Mouse (Mus musculus): ENCODE measurements around the gene Map4k5.

Map4k5 gene

DNA sequence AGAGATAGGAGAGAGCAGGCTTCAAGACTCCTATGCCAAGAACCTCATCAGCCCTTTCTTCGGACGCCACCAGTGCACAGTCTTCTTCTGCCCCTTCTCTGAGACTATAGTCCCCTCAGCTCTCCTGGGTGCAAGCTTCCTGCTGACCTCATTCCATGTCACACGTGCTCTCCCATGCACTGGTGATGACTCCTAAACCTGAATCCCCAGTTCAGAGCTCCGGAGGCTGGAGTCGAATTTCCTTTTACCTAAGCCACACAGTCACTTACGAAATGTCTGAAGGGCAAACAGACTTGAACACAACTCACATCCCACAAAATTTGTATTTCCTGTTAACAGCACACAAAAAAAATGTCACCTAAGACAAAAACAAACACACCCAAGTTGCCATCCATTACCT is 5.2 kb downstream of the Map4k5 start:
- no peak for DNase-seq (ENCODE audit: low spot score)

DNA sequence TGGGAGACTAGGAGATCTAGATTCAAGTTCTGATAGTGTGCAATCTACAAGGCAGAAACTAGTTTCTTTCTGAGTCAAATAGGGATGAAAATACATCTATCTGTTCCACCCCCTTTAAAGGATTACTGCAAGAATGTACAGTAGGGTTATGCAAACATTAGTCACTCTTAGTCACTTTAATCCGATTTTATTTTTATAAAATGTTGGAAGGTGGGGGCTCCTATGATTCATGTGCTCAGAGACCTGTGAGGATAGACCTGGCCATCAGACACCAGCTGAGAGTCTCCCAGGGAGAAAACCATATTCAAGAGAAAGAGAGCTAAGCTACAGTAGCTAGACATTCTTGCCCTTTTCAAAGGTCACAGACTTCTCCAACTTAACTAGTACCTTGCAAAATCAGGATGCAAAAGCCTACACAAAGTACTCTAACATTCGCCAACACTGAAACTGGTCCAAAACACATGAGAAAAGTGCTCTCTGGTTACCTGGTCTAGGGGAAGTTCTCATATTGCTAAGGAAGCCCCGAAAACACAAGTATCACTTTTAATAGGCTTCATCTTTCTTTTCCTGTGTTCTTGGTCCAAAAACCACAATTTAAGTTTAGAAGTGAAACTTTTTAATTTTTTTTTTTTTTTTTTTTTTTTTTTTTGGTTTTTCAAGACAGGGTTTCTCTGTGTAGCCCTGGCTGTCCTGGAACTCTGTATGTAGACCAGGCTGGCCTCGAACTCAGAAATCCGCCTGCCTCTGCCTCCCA is 7.7 kb downstream of the Map4k5 start:
- DNase-seq (ENCODE audit: low spot score) = no peak

DNA sequence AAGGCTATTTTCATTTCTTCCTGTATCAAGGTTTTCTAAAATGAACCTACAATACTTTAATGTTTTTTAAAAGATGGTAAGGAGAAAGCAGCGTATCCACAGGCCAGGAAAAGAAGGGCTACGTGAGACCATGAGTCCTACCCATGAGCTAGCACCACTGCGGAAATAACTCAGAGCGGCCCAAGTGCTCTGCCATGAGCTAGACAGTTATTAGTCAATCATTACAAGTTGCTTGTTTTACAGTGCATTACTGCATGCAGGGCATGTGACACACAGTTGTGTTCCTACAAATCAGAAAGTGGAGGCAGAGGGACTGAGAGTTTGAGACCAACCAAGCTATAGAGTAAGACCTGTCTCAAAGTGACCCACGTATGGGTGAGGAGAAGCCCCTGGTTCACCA is 8.9 kb downstream of the Map4k5 start:
- DNase-seq (ENCODE audit: low spot score) = no peak

DNA sequence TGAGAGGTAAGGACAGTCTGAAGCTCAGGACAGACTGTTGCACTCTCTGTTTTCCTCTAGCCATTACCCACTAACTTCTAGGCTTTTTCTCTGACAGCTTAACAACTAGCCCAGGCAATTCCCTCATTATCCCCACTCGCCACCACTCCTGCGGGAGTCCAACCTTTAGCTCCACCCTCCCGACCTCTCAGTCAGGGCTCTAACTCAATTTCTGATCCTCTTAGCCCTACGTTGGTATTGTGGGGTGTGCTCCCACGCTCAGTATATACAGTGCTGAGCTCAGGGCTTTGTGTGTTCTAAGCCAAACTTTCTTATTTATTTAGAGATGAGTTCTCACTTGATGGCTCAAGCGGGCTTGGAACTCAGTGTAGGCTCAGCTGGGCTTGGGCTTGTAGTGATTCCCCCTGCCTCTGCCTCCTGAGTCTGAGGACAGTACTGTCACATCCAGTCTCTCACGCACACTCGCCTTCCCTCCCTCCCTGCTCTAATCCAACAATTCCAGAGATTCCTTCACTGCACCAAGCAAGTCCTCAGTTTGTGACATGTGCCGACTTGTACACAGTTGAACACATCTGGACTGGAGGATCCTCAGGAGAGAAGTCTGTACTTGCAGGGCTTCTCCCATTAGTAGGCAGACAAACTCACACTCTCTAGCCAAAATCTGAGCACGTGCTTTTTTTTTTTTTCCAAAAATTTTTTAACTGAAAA is 11.6 kb downstream of the Map4k5 start:
- no peak for DNase-seq (ENCODE audit: low spot score)

DNA sequence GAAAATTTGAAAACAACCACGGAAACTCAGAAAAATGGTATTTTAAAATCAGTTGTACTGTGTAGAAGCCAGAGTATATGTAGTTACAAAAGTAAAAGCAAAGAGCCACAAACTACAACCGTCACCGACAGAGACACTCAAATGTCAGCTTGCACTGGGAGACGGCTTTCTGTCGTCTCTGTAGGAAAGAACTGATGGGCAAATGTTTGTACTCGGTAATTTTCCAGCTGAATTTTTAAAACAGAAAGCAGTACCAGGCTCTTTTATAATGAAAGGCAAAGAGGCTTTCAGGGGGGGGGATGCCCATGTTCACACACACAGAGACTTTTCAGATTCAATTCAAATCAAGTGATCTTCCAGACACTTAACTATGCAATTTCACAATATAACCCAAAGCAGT is 13.3 kb downstream of the Map4k5 start:
- no peak for DNase-seq (ENCODE audit: low spot score)

DNA sequence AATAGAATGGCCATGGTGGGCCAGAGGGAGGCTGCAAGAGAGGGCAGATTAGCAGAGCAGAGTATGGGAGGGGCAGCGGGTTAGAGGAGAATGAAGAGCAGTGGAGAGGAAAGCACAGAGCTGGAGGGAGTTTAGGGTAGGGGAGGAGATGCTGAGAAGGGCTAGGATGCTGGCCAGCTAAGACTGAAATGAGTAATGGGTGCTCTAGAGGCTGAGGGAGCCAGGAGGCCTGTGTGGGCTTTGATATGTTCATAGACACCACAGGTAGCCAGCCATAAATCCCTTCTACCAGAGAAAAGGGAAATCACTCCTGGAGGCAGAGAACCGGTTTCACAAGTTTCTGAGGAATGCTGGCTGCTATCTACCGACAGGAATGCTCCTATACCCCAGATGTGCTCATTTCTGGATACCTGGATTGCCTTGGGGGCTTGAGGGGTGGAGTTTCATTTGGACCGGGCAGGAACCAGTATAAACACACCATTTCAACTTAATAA is 13.8 kb downstream of the Map4k5 start:
- DNase-seq (ENCODE audit: low spot score) = no peak

DNA sequence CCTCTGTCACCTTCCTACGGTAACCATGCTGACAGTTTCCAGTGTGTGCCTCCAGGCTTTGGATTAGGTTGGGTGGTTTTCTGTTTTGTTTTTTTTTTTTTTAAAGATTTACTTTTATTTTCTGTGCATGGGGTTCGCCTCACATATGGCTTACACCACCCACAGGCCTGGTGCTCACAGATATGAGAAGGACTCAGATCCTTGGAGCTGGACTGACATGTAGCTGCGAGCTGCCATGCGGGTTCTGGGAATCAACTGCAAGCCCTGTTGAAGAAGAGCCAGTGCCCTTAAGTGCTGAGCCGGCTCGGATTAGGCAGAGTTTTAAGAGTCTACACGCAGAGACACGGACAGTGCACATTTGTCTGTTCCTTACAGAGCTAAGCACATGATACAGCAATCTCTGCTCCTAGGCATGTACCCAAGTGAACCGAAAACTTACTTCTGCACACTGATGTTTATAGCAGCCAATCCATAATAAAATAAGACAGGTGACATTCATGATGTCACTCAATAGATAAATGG is 15.1 kb downstream of the Map4k5 start:
- DNase-seq (ENCODE audit: low spot score) = no peak

DNA sequence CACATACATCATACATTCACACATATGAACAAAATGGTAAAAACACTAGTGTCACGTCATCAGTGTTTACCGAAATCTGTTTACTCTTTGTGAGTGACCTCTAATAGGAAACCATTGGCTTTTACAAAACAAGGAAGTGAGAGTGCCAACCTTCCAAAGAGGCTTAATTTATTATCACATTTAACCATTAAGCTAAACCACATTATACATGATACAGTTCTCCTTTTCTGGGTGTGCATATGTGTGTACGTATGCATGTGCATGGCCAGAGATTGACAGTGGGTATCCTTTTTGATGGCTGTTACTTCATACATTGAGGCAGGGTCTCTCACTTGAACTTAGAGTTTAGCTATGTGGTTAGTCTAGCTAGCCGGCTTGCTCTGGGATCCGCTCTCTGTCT is 21.4 kb downstream of the Map4k5 start:
- no peak for DNase-seq (ENCODE audit: low spot score)

DNA sequence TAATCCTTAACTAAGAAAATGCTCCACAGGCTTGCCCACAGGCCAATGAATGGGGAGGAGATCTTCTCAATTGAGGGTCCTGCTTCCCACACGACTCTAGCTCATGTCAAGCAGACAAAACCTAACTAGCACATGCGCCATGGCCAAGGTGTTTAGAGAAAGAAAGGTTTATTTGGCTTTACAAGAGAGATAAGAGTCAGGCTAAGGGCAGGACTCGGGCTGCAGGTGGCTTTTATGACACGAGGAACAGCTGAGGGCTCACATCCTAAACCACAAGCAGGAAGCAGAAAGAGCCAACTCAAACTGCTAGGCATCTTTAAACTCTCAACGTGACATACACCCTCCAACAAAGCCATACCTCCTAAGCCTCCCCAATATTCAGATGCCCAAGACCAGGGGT is 25.7 kb downstream of the Map4k5 start:
- DNase-seq (ENCODE audit: low spot score) = peak; percentile 30

DNA sequence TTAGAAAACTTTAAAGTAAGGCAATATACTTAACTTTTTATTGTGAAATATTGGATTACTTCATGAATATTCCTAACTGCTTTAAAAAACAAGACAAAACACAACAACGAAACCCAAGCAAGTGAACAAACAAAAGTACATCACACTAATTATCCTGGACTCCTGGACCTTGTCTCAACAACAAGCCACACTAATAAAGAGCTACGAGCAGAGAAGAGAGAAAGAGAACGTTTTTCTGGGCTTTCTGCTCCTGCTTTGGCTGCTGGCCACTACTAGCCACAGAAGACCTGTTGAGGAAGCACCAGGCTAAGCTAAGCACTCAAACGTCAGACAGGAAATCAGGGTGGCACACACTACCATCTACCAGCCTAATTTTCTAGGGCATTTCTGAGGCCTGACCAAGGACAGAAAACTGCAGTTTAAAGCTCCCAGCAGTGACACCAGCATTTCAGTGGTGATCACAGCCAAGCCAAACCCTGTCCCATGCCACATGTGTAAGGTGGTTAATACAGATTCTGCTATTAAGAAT is 28.8 kb downstream of the Map4k5 start:
- DNase-seq (ENCODE audit: low spot score) = no peak

DNA sequence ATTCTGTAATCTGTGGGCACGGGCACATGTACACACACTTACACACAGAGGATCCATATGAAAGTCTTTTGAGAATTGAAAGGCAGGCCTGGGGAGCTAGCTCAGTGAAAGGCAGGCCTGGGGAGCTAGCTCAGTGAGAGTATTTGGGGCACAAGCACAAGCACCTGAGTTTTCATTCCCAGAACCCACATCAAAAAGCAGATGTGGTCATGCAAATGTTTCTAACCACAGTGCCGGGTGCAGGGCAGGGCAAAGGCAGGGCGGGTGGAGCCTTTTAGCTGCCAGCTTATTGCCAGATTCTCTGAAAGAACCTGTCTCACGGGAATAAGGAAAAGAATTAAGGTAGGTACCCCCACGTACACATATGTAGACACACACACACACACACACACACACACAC is 29.5 kb downstream of the Map4k5 start:
- peak; percentile 72 for DNase-seq (ENCODE audit: low spot score)

DNA sequence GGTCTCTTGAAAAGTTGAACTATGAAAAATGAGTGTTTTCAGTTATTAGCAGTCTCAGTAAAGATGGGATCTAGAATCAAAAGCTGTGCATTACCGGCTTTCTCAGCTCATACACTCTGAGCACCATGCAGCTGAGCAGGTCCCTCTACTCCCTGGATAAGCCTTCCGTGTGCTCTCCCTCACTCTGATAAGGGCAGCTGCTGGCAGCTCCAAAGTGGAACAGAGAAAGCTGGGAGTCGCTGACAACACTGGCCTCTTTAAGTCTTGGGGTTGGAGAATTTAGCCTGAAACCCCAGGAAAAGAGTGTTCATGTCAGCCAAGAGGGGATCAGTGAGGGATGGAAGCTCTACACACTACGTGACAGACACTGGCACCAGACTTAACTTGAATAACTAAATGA is 34.2 kb downstream of the Map4k5 start:
- no peak for DNase-seq (ENCODE audit: low spot score)

DNA sequence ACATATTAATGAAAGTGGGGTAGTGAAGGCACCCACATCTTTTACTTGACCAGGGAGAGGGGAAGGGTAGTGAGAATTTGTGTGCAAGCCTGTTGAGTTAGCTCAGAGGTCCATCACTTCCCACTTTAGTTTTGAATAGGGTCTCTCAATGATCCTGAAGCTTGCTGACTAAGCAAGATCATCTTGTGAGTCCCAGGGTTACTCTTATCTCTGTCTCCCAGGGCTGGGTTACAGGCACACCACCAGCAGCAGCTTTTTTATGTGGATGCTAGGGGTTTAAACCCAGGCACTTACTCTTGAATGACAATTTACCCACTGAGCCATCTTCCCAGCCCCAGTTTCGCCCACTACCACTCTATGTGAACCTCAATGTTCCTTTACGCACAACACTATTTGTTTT is 35.4 kb downstream of the Map4k5 start:
- no peak for DNase-seq (ENCODE audit: low spot score)

DNA sequence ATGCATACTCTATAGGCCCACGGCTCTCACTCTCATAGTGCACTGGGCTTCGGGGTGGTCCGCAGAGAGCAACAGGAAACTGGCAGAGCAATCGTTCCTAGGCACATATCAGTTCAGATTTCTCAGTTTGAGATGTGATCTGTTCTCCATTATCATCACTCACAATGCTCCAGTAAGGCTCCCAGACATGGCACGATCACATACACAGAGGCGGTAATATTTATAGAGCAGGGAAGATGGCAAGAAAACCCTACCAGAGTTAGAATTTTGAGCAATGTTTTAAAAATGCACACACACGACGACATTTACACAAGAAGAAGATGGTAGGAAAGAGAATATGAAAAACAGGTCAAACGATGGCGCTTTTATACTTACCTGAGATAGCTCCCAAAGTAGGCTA is 36.6 kb downstream of the Map4k5 start:
- no peak for DNase-seq (ENCODE audit: low spot score)

DNA sequence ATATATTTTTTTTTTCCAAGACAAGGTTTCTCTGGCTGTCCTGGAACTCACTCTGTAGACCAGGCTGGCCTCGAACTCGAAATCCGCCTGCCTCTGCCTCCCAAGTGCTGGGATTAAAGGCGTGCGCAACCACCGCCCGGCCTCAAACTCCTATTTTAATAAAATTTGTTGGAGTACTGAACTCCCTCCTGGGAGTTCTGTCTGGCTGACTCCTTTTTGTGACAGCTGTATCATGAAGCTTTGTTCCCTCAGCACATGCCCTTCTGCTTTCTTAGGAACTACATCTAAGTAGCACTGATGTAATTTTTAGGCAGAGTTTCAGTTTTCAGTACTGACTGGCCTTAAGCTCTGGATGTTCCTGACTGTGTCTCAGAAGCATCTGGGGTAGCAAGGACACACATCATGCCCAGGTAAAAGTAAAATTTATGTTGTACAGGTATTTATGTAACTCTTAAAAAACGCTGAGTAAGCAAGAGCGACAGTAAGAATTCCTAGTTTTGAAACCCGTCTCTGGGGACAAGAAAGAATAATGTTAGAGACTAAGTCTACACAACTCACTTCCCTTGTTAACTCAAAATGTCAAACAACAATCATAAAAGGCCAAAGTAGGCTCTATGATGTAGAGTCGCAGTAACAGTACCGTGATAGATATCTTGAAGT is 37.2 kb downstream of the Map4k5 start:
- DNase-seq (ENCODE audit: low spot score) = no peak

DNA sequence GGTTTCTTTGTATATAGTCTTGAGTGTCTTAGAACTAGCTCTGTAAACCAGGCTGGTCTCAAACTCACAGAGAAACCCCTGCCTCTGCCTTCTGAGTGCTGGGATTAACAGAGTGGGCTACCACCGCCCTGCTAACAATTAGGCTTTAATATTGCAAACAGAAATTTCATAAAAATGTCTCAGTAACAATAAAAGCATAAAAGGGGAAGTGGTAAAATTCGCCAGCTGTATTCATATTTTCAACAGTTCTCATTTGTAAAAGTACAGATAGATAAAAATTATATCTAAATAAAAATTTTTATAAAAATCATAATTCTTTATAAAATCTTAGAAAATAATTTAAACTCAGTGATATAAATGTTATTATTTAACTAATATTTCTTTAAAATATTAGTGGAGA is 39.1 kb downstream of the Map4k5 start:
- DNase-seq (ENCODE audit: low spot score) = no peak

DNA sequence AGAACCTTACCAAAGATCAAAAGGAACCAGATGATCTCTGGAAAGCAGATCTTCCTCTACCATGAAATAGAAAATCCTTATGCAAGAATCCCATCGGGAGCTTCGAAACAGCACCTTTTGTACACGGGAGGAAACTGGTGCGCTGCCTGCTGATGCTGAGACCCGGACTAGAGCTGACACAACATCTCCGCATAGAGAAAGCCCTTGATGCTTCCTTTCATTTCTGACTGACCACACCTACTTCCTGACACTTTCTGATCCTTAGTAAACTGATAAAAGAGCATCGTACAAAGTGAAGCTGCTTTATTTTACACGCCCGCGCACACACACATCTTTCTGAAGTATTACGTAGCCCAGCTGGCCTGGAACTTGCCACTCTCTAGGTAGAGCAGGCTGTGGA is 39.6 kb downstream of the Map4k5 start:
- DNase-seq (ENCODE audit: low spot score) = peak; percentile 28

DNA sequence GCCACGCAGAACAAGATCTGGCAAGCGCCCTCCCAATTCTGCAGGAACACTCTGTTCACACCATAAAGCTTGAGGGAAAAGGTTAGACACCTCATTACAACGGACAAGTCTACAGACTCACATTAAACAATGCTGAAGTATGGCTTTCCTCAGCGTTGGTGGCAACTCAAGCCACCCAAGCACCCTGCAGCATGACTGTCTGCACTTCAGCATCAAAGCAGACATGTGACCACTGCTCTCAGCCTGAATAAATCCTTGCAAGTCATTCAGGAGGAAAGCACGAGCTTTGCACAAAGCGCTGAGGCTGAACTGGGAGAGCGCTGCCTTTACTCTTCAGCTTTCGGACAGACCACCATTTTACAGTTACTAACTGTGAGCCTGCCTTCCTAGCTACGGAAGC is 40.7 kb downstream of the Map4k5 start:
- DNase-seq (ENCODE audit: low spot score) = no peak

DNA sequence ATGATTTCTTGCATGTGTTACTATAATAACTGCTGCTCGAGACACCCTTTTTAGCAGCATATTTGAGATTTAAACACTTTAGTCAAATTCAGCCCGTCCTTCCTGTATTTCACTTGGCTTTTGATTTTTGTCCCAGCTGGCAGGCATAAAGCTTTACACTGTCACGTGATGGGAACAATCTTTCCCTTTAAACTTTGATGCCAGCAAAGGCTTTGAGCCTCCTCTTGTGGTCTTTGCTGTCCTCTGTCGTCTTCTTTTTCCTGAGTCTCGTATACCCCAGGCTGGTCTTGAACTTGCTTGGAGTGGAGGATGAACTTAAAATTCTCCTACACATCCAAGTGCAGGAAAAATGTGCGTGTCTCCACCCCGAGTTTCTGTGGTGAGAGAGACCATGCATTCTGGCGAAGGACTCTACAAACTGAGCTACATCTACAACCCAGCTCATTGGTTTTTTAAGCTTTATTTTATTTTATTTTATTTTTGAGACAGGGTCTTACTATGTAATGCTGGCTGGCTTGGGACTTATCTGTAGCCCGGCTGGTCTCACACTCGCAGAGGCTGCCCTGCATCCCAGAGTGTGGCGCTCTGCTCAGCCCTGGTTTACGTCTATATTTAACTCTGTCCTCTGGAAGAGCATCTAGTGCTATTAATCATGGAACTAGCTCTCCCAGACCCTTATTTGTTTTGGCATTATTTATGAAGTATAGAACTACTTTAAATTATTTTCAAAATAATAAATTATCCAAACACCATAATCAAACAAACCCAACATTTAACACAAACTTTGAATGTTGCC is 44.7 kb downstream of the Map4k5 start:
- DNase-seq (ENCODE audit: low spot score) = no peak

DNA sequence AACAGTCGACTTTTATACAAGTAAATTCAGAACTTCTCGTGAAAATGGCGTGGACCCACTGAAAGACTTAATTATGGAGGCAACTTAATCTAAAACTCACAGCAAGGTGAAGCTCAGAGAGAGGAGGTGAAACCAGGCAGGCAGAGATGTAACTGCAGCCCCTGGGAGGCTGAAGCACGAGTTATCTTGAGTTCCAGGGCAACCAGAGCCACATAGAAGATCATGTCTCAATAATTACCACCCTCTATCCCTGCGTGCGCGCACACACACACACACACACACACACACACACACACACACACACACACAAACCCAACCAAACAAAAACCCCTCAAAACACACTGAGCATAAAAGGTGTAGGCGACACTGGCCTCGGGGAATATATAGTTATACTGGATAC is 46.5 kb downstream of the Map4k5 start:
- no peak for DNase-seq (ENCODE audit: low spot score)

DNA sequence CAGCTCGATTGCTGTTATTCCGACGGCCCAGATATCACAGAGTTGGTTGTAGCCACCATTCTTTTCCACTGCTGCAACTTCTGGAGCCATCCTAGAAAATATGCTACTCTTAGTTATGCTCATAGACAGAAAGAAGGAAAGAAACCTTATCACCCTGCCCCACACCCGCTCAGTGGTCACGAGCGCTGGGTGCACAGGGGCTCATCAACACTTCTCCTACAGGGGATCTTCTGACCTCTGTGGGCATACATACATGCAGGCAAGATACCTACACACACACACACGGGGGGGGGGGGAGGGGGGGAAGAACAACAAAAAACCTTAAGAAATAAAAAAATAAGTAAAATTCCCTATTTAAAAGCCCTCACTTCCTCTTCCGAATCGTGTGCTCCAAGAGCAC is 47.3 kb downstream of the Map4k5 start:
- no peak for DNase-seq (ENCODE audit: low spot score)

All from T-cell, adult 2 months (primary cell).